Mouse (Mus musculus): ENCODE results near the gene Zfp580. TPM values are rescaled to one million over a fixed set of nuclear protein-coding genes. Genes with fewer than 3 reads are reported as not detected.

The Zfp580 gene
- total RNA-seq, 2 experiments from 2014 or later, result 5.6 to 5.8 TPM

DNA sequence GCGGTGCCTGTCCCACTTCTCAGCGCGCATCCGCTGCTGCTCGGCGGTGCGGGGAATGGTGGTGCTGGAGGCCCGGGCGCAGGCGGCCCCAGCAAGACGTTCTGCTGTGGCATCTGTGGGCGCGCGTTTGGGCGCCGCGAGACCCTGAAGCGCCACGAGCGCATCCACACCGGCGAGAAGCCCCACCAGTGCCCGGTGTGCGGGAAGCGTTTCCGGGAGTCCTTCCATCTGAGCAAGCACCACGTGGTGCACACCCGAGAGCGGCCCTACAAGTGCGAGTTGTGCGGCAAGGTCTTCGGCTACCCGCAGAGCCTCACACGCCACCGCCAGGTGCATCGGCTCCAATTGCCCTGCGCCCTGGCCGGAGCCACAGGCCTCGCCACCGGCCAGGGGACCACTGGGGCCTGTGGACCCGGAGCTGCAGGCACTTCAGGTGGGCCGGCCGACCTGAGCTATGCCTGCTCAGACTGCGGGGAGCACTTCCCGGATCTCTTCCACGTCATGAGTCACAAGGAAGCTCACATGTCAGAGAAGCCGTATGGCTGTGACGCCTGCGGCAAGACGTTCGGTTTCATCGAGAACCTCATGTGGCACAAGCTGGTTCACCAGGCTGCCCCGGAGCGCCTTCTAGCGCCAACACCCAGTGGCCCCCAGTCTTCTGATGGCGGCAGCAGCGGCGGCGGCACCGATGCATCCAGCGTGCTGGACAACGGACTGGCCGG is 20.6 kb upstream of the Zfp580 start:
- intact Hi-C loops (cut with DNase I), result no loop called here
- no peak for DNase-seq (ENCODE audit: low spot score)

DNA sequence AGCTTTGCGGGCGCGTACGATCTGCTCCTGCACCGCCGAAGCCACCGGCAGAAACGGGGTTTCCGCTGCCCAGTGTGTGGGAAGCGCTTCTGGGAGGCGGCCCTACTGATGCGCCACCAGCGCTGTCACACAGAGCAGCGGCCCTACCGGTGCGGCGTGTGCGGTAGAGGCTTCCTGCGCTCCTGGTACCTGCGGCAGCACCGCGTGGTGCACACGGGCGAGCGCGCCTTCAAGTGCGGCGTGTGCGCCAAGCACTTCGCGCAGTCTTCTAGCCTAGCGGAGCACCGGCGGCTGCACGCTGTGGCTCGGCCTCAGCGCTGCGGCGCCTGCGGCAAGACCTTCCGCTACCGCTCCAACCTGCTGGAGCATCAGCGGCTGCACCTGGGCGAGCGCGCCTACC is 19.8 kb upstream of the Zfp580 start:
- intact Hi-C loops (cut with DNase I), result no loop called here
- no peak for DNase-seq (ENCODE audit: low spot score)

DNA sequence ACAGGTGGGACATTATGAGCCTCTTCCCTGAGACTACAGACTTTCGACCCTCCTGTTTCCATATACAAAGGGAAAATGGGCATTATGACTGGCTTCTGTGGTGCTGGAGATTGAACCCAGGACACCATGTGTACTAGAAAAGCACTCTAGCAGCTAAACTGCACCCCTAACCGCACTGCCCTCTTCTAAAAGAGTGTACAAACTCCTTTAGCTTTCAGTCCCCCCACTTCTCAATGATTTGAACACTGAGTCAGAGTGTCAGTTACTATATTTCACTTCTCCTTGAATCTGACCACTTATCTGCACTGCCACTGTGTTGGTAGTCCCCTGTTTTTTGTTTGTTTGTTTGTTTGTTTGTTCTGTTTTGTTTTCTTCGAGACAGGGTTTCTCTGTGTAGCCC is 17.5 kb upstream of the Zfp580 start, which contains the start of gene 4632433K11Rik:
Gene 4632433K11Rik, plus strand, starts transcription at position 301 of the 400 bp plus-strand sequence.
- intact Hi-C loops (cut with DNase I), result no loop called here
- no peak for DNase-seq (ENCODE audit: low spot score)

DNA sequence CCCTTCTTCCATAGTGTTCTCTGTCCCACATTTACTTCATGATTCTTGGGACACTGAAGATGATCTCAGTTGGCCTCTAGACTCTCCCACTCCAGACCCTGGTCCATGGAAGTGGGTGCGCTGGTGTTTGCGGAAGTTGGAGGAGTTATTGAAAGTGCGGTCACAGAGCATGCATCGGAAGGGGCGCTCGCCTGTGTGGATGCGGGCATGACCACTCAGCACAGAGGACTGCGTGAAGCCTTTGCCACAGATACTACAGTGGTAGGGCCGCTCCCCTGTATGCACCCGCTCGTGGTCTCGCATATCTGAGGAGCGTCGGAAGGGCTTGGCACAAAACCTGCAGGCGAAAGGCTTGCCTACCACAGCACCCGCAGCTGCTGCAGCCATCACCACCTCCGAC is 15.7 kb upstream of the Zfp580 start:
- DNase-seq (ENCODE audit: low spot score), result no peak
- intact Hi-C loops (cut with DNase I), result loop anchor here (2.0 kb wide), 1 partner anchor 13 kb away; no protein-coding TSS in a partner anchor

DNA sequence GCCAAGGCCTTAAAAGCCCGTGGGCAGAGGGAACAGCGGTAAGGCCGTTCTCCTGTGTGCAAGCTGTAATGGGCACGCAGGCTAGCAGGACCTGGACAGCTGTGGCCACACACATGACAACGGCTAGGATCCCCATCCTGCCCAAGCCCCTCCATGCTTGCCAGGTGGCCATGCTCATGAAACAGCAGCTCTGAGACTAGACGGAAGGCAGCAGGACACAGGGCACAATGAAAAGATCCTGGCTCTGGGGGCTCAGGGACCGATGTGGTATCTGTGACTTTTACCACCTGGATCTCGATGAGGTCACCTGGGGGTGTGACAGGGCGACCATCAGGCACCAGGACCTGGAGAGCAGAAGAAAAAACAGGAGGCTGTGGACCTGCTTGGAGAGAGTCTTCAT is 15.2 kb upstream of the Zfp580 start:
- intact Hi-C loops (cut with DNase I), result loop anchor here (2.0 kb wide), 1 partner anchor 13 kb away; no protein-coding TSS in a partner anchor
- no peak for DNase-seq (ENCODE audit: low spot score)

DNA sequence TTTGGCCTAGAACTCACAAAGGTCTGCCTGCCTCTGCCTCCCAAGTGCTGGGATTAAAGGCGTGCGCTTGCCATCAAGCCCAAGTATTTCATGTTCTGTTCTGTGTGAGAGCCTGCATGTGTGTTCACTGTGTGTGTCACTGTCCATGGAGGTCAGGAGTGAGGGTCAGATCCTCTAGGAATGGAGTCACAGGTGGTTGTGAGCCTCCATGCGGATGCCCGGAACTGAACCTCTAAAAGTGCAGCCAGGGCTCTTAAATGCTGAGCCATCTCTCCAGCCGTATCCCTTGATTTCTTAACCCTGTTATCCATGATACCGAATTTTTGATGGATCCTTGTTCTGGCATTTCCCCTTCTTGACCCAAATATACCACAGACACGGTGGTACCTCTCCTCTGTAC is 14.3 kb upstream of the Zfp580 start:
- intact Hi-C loops (cut with DNase I), result loop anchor here (2.0 kb wide), 1 partner anchor 14 kb away; no protein-coding TSS in a partner anchor

DNA sequence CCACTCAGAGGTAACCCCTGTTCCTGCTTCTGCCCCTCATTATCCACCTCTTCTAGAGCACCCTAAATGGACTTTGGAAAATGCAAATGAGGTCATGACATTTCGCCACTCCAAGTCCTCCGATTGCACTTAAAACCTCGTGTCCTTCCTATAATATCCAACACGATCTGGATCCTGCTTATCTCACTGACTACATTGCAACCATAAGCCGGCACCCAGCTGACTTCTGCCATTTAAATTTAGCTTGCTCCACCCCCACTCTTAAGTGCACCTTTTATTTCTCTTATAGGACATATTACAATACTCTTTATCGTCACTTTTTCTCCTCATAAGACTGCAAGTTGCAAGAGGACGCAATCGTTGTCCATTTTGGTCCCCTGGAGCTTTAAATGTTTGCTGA is 13.9 kb upstream of the Zfp580 start:
- intact Hi-C loops (cut with DNase I), result loop anchor here (2.0 kb wide), 1 partner anchor 15 kb away; no protein-coding TSS in a partner anchor
- DNase-seq (ENCODE audit: low spot score), result no peak

More for the DNA sequence above, 14.3 kb upstream of the Zfp580 start:
- DNase-seq (ENCODE audit: low spot score), result no peak

DNA sequence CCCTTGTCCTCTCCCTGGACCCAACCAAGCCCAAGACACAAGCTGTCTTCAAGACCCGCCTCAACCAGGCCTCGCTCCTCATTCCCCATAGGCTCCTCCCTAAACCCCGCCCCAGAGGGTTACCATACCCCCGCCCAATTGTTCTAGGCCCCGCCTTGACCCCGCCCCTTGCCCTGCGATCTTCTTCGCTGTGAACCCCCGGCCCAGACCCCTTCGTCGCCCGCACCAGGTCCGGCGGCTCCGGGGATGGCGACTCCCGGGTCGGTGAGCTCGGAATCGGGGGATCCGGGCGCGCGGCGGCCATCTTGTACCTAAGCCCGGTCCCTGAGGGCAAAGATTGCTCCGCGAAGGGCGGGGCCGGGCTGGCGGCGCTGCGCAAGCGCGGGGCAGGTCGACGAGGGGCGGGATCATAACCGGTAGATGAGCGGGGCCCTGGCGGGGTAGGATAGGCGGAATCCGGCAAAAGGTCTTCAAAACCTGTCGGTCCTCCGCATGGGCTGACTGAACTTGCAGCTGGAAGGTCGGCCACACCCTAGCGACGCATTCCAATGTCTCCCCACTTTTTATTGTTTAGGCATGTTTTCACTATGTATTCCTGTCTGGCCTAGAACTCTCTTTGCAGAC is 13.1 kb upstream of the Zfp580 start, which contains the start of gene Zfp784:
Gene Zfp784, minus strand, starts transcription at position 338 of the 624 bp plus-strand sequence.
- DNase-seq (ENCODE audit: low spot score), result peak; percentile 91
- intact Hi-C loops (cut with DNase I), result no loop called here

DNA sequence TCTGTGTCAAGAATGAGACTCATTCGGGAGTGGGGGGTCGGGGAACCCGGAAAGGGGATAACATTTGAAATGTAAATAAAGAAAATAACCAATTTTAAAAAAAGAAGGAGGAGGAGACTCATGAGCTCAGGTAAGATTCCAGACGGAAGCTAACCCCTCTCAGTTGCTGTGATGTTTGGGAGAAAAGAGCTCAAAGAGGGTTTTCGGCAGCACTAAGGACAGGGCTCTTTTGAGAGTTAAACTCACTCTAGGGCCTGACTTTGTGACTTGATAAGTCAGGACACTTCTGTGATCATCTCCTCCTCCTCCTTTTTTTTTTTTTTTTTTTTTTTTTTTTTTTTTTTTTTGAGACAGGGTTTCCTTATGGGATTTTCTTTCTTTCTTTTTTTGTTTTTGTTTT is 12.4 kb upstream of the Zfp580 start:
- intact Hi-C loops (cut with DNase I), result no loop called here
- no peak for DNase-seq (ENCODE audit: low spot score)

DNA sequence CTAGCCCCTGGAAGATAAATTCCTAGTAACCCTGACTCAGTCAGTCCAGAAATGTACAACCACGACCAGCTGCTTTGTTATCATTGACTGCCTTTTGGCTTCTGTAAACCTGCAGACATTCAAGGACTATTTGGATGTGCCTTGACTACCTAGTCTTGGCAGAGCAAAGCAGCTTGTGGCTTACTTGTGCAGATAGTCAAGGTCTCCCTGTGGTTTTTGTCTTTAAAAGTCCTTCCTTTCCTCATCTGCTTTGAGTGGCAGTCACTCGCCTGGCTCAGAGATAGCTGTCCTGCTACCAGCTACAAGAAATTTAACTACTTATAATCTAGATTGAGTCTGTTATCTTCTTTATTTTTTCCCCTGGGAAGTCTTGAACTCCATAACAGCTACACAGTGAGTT is 6.4 kb upstream of the Zfp580 start:
- intact Hi-C loops (cut with DNase I), result loop anchor here (10.0 kb wide), 1 partner anchor 490 kb away; no protein-coding TSS in a partner anchor
- no peak for DNase-seq (ENCODE audit: low spot score)

DNA sequence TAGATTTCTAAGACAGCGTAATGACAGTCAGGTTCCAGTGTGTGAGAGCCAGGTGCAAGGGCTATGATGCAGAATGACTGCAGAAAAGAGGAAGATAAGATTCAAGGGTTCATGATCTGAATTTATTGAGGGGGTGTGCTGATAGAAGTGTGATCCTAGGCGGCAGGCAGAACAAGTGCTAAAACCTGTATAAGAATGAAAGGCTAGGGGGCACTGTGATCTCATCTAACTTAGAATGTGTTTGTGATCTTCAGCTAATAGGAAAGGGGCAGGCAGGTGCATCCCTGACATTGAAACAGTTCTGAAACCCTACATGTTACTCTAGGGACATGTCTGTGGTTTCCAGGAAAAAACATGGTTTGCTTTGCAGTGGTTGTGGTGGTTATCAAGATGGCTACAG is 5.2 kb upstream of the Zfp580 start:
- intact Hi-C loops (cut with DNase I), result loop anchor here (1.0 to 10.0 kb wide), 2 partner anchors 103 to 491 kb away; no protein-coding TSS in a partner anchor
- DNase-seq (ENCODE audit: low spot score), result no peak

DNA sequence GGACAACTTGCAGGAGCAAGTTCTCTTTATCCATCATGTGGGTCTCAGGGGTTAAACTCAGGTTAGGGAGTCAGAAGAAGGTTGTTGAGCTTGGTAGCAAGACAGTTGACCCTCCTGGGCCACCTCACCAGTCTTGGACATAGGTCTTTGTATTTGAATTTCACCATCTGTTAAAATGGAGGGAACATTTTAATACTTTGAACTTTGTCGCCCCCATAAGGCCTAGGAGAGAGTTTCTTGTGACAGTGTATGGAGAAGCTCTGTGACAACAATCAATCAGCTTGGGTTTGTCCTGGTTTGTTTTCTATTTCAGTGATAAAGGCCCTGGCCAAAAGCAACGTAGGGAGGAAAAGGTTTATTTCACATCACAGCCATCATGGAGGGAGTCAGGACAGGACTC is 4.0 kb upstream of the Zfp580 start:
- intact Hi-C loops (cut with DNase I), result loop anchor here (10.0 kb wide), 1 partner anchor 493 kb away; no protein-coding TSS in a partner anchor
- DNase-seq (ENCODE audit: low spot score), result no peak

DNA sequence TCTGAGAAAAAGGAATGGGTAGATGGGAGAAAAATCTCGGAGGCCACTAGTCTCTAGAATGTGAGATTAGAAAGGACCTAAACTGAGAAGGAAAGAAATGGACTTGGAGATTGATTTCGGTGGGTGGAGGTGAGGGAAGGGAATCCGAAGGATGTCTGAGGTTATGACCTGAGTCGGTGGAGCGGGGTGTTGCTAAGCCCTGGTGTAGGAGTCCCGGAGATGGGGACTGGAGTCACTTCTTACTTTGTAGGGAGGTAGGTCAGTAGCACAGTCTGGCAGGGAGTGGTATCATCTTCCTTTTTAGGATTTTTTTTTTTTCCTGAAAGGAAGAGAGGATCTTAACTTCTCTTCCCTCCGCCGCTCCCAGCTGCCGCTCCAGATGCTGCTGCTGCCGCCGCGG is 1.1 kb downstream of the Zfp580 start:
- no peak for DNase-seq (ENCODE audit: low spot score)

DNA sequence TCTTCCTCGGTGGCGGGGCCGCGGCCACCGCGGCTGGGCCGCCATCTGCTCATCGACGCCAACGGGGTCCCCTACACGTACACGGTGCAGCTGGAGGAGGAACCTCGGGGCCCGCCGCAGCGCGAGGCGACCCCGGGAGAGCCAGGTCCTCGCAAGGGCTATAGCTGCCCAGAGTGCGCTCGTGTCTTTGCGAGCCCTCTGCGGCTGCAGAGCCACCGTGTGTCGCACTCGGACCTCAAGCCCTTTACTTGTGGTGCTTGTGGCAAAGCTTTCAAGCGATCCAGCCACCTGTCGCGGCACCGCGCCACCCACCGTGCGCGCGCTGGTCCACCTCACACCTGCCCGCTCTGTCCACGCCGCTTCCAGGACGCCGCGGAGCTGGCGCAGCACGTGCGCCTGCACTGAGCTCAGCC is 1.6 kb downstream of the Zfp580 start:
- intact Hi-C loops (cut with DNase I), result loop anchor here (5.0 kb wide), 2 partner anchors 41 to 186 kb away; partner anchors contain the start of genes Fiz1 and Zfp524
- no peak for DNase-seq (ENCODE audit: low spot score)

More for the DNA sequence above, 1.1 kb downstream of the Zfp580 start:
- intact Hi-C loops (cut with DNase I), result loop anchor here (5.0 kb wide), 2 partner anchors 40 to 185 kb away; partner anchors contain the start of genes Fiz1 and Zfp524

DNA sequence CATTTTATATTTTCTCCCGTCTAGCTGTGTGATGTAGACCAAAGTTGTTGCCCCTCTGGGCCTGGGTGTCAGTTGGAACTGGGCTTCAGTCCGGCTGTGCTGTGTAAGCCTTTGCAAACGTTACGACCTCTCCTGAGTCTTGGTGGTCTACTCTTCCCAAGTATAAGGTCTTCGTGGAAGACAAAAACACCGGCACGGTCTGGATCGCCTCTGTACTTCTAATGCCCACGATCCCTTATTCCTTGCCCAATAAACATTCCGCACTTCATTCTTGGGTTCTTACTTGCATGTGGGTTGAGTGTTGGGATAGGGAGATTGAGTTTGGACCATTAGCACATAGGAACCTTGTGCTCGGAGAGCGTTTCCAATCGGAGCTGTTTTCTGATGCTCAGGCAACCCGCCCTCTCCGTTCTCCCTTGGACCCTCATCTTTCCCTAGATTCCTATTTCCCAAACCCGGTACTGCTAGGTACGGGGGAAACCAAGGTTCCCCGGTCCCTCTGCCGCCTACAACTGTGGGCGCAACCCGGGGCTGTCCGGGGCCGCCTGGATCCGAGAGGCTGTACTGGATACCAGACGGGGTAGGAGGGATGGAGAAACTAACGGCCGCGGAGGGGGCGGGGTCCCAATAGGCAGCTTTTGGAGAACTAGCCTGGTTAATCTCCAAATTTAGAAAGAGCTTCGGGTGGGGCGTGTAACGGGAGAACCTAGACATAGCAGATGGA is 2.3 kb downstream of the Zfp580 start:
- intact Hi-C loops (cut with DNase I), result loop anchor here (2.0 to 5.0 kb wide), 3 partner anchors 33 to 186 kb away; partner anchors contain the start of genes Ccdc106, Fiz1, Zfp524 and Zfp865
- DNase-seq (ENCODE audit: low spot score), result no peak

DNA sequence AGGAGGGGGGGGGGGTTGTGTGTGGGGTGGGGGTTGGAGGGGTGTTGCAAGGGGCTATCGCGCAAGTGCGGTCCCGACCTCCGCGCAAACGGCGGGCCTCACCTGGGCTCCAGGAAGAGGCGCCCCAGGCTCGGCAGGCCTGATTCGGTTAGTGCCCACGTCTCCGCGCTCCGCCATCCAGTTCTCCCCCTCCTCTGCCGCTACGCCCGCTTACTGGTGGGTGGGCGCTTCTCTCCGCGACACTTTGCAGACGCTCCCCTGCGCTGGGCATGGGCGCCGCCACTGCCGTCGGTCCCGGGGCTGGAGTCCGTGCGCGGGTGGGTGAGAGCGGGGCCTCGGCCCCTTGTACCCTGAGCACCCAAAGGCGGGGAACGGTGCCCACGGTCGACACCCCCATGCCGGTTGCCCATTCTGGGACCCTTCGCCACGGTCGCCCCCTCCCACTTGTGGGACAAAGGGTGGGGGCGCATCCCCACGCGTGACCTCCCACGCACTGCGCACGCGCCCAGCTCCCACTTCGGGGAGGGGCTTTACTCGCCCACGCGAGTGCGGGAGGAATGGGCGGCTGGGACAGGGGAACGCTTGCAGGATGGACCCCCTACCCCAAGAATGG is 5.4 kb downstream of the Zfp580 start:
- no peak for DNase-seq (ENCODE audit: low spot score)
- intact Hi-C loops (cut with DNase I), result no loop called here

DNA sequence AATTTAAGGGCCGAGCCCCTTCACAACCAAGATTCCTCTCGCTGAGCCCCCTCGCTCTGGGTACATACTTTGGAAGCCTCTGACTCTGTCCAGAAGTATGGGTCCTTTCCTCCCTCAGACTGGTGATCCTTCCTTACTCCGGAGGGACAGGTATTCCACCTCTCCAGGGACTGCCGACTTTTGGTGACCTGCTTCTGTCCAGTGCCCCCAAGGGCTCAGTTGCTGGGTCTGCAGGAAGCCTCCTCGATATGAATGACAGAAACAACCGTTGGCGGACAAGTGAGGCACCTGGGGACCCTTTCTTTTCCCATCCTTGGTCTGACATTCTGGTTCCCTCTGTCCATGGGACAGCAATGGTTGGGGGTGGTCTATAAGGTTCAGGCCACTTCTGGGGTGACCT is 6.0 kb downstream of the Zfp580 start:
- DNase-seq (ENCODE audit: low spot score), result no peak

DNA sequence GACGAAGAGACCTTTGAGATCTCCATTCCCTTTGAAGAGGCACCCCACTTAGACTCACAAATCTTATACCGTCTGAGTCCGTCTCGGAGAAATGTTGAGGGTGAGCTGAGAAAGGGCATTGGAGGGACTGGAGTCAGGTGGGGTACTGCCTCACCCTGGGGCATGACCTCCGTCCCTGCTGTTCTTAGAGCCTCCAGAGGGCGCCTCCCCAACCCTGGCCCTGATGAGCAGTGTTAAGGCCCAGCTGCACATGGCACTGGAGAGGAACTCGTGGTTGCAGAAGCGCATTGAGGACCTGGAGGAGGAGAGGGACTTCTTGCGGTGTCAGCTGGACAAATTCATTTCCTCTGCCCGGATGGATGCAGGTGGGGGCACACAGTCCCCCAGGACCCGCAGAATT is 6.5 kb downstream of the Zfp580 start:
- intact Hi-C loops (cut with DNase I), result no loop called here

More for the DNA sequence above, 6.0 kb downstream of the Zfp580 start:
- intact Hi-C loops (cut with DNase I), result no loop called here

DNA sequence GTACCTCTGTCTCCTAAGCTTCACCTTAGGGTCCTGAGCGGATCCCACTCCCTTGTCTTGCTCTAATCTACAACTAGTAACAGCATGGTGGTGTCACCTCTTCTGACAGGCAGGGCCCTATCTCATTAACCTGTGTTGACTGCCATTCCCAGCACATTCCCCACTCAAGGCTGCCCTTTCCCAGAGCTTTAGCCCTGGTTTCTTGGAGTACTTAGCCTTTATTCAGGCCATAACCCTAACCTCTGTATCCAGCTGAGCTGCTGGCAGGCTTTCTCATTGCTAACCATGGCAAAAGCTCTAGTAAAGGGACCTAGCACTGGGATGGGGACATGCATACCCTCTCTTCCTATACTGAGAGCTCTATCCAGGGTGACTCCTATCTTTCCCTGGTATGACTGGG is 7.3 kb downstream of the Zfp580 start:
- DNase-seq (ENCODE audit: low spot score), result no peak
- intact Hi-C loops (cut with DNase I), result no loop called here

More for the DNA sequence above, 6.5 kb downstream of the Zfp580 start:
- no peak for DNase-seq (ENCODE audit: low spot score)

DNA sequence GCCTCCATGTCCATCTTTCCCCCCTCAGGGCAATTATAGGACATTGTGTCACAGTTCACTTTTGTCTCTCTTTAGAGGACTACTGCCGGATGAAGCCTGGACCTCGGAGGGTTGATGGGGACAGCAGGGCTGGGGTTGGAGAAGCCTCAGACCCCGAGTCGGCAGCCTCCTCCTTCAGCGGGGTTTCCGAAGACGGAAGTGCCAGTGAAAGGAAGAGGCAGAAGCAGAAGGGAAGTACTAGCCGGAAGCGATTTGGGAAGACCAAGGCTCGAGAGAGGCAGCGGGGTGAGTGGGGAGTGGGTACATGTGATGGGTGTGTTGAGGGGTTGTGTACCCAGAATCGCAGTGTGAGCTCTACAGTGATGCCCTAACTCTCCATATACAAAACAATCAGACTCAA is 8.1 kb downstream of the Zfp580 start:
- intact Hi-C loops (cut with DNase I), result no loop called here
- no peak for DNase-seq (ENCODE audit: low spot score)

Measured in heart, postnatal 25 days (tissue).